Mouse (Mus musculus) ES-Bruce4 (cell line): Measurements from ENCODE around the gene Clhc1. TPM values are rescaled to one million over a fixed set of nuclear protein-coding genes. Genes with fewer than 3 reads are reported as not detected.

Experiments
- H3K27ac ChIP-seq: 2 replicates; pipeline ENCODE4 v1.5.1; 2012; ENCODE audit warnings: low read length, inconsistent platforms; ENCODE audit not compliant: insufficient read depth
- H3K27me3 ChIP-seq: 2 replicates; pipeline ENCODE4 v1.6.1; 2012; ENCODE audit warnings: mild to moderate bottlenecking, low read length, inconsistent platforms; ENCODE audit not compliant: control insufficient read depth, poor library complexity, insufficient read depth, severe bottlenecking
- H3K36me3 ChIP-seq: 2 replicates; pipeline ENCODE4 v1.6.1; 2012; ENCODE audit warnings: inconsistent platforms, mild to moderate bottlenecking, low read length, moderate library complexity; ENCODE audit not compliant: control insufficient read depth, poor library complexity, insufficient read depth, severe bottlenecking
- H3K4me1 ChIP-seq: one replicate; pipeline ENCODE4 v1.8.1; 2011; ENCODE audit warnings: low read length; ENCODE audit not compliant: control insufficient read depth, insufficient read depth
- H3K4me3 ChIP-seq: 2 replicates; pipeline ENCODE4 v1.5.1; 2011; ENCODE audit warnings: low read depth, mild to moderate bottlenecking, low read length
- H3K9ac ChIP-seq: 2 replicates; pipeline ENCODE4 v1.6.1; 2012; ENCODE audit warnings: low read depth, mild to moderate bottlenecking, inconsistent platforms; ENCODE audit not compliant: poor library complexity, severe bottlenecking
- H3K9me3 ChIP-seq: replicated peaks from 2 replicates; pipeline ENCODE4 v1.6.1; 2012; ENCODE audit warnings: mild to moderate bottlenecking, low read length, inconsistent platforms; ENCODE audit not compliant: control insufficient read depth, poor library complexity, insufficient read depth, severe bottlenecking
- CTCF ChIP-seq: IDR thresholded peaks from one replicate; pipeline ENCODE4 v1.8.1; 2011; ENCODE audit warnings: low read depth, low read length
- EP300 ChIP-seq: IDR thresholded peaks from 2 replicates; pipeline ENCODE4 v1.6.1; 2011; ENCODE audit warnings: low read depth, low read length; ENCODE audit not compliant: insufficient read depth
- POLR2A ChIP-seq: IDR thresholded peaks from one replicate; pipeline ENCODE4 v1.8.1; 2011; ENCODE audit warnings: low read length; ENCODE audit not compliant: insufficient read depth
- polyA plus RNA-seq: library from polyadenylated mRNA; stranded (reverse); fragments of >200 nt; gene quantifications from 2 replicates; pipeline ENCODE4 v1.2.4, GENCODE M21; 2011; ENCODE audit warnings: low read depth; ENCODE audit not compliant: missing spikeins, insufficient read depth, insufficient read length

Clhc1 gene
- polyA plus RNA-seq, 1 experiment: 1.2 TPM

GRCm38 (mm10) chr11:29563406-29563805 lies 15.7 kb downstream of the Clhc1 start:
- no peak for TF ChIP-seq EP300
- no peak for TF ChIP-seq CTCF
- no peak for TF ChIP-seq POLR2A
- no peak overlapping the region for H3K9ac ChIP-seq
- no peak overlapping the region for H3K4me3 ChIP-seq
- H3K27ac ChIP-seq: no peak overlapping the region
- H3K36me3 ChIP-seq: no peaks in the 10 kb centered on the region
- H3K9me3 ChIP-seq: no peaks in the 10 kb centered on the region
- H3K4me1 ChIP-seq: no peaks in the 10 kb centered on the region
- H3K27me3 ChIP-seq: no peaks in the 10 kb centered on the region

- Histone ChIP-seq H3K9me3 (no peaks in the 10 kb centered on the region), H3K4me3 (no peak overlapping the region), H3K4me1 (no peaks in the 10 kb centered on the region)
These were observed 23.8 kb downstream of the Clhc1 start for GRCm38 (mm10) chr11:29571536-29571935.

DNA sequence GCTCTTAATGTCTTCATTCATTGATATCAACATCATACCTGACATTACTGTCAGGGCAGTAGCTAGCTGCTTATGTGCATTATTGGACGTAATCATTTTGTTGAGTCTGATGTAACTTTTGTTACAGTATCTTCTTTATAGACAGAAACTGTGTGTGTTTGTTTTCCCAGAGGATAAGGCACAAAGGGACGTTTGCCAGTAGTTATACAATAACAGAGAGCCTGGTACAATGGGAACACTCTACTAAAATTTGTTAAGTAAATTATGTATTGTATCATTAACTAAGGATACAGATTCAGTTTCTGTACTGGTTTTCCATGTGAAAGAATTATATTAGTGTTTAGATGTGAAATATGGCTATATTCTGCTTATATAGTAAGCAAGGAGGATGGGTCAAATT lies 24.9 kb downstream of the Clhc1 start:
- H3K36me3 ChIP-seq: no peaks in the 10 kb centered on the region
- no peaks in the 10 kb centered on the region for H3K4me1 ChIP-seq
- TF ChIP-seq POLR2A: no peak
- H3K27ac ChIP-seq: no peak overlapping the region
- H3K4me3 ChIP-seq: no peak overlapping the region
- no peaks in the 10 kb centered on the region for H3K27me3 ChIP-seq
- no peaks in the 10 kb centered on the region for H3K9me3 ChIP-seq
- H3K9ac ChIP-seq: no peak overlapping the region

More at GRCm38 (mm10) chr11:29571536-29571935, 23.8 kb downstream of the Clhc1 start:
- Histone ChIP-seq H3K27ac (no peak overlapping the region), H3K36me3 (no peaks in the 10 kb centered on the region), H3K27me3 (no peaks in the 10 kb centered on the region), H3K9ac (no peak overlapping the region)
- TF ChIP-seq CTCF (no peak), EP300 (no peak), POLR2A (no peak)

DNA sequence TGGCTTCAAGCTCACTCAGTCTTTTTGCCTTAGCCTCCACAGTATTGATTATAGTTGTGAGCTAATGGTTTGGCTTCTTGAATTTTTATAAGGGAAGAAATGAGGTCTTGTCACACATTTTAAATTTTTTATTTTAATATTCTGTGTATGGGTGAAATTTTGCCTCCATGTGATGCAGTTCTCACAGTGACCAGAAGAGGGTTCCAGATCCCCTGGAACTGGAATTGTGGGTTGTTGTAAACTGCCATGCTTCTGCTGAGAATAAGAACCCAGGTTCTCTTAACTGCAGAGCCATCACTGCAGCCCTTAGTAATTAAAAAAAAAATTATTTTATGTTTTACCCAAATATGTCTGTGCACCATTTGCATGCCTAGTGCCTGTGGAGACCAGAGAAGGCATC lies 31.9 kb downstream of the Clhc1 start:
- Histone ChIP-seq H3K36me3 (no peaks in the 10 kb centered on the region), H3K9me3 (peaks cover 10% of the 10 kb centered on the region), H3K4me3 (no peak overlapping the region), H3K27ac (no peak overlapping the region), H3K27me3 (no peaks in the 10 kb centered on the region), H3K9ac (no peak overlapping the region), H3K4me1 (no peaks in the 10 kb centered on the region)
- TF ChIP-seq POLR2A (no peak), CTCF (no peak), EP300 (no peak)

DNA sequence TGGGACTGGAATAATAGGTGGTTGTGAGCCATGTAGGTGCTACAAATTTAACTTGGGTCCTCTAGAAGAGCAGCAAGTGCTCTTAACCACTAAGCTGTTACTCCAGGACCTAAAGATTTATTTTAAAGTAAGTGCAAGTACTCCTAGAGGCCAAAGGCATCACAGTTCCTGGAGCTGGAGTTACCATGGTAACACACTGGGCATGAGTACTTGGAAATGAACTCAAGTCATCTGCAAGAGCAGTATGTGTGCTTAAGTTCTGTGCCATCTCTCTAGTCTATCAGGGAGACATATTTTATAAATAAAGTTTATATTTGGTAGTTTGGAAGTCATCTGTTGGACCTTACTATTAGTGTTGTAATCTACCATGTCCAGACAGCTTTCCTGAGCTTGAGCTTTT lies 47.5 kb downstream of the Clhc1 start:
- no peaks in the 10 kb centered on the region for H3K36me3 ChIP-seq
- no peak overlapping the region for H3K4me3 ChIP-seq
- no peaks in the 10 kb centered on the region for H3K27me3 ChIP-seq
- H3K4me1 ChIP-seq: no peaks in the 10 kb centered on the region
- no peak overlapping the region for H3K27ac ChIP-seq
- H3K9ac ChIP-seq: no peak overlapping the region
- TF ChIP-seq POLR2A: no peak
- TF ChIP-seq EP300: no peak
- no peak for TF ChIP-seq CTCF
- peaks cover 27% of the 10 kb centered on the region for H3K9me3 ChIP-seq

DNA sequence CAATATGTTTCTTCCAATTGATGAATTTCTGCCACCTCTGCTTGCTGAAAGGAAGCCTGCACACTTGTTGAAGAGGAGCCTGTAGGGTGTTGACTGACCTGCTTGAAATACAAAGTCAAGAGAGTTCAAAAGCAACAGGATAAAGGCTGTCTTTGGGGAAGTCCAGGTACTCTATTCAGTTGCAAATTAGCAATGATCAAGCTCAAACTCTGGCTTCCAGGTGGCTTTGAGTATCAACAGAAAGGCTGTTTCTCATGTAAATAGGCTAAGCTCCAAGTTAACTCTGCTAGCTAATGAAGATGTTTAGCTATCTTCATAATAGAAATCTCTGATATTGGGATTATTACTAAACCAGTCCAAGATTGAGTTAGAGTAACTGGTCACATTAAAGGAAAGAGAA lies 49.4 kb downstream of the Clhc1 start:
- Histone ChIP-seq H3K27ac (peak overlapping the region; percentile 59; the same call in 1 of the 2 replicates), H3K27me3 (no peaks in the 10 kb centered on the region), H3K4me3 (no peak overlapping the region), H3K36me3 (no peaks in the 10 kb centered on the region), H3K9ac (no peak overlapping the region), H3K4me1 (no peaks in the 10 kb centered on the region), H3K9me3 (peaks cover 27% of the 10 kb centered on the region)
- no peak for TF ChIP-seq POLR2A
- no peak for TF ChIP-seq EP300
- no peak for TF ChIP-seq CTCF
